Mouse (Mus musculus) limb, embryonic 12.5 days (tissue): ENCODE data around the gene Zfp692. TPM values are rescaled to one million over a fixed set of nuclear protein-coding genes. Genes with fewer than 3 reads are reported as not detected.

ENCODE experiments used
- ATAC-seq: fragments of 200-750 bp; cut with Nextera tagmentation; 2 replicates; pipeline ENCODE4 v1.8.0; 2017; ENCODE audit warnings: low read depth, moderate TSS enrichment; ENCODE audit not compliant: insufficient number of reproducible peaks, insufficient read depth, low FRiP score, low TSS enrichment
- H3K27ac ChIP-seq: fragments of 300-500 bp; sonication (generic); 2 replicates; pipeline ENCODE4 v1.5.1; 2016; ENCODE audit warnings: mild to moderate bottlenecking, moderate library complexity
- H3K27me3 ChIP-seq: fragments of 300-500 bp; sonication (generic); 2 replicates; pipeline ENCODE4 v1.6.1; 2016; ENCODE audit warnings: mild to moderate bottlenecking, moderate library complexity
- H3K36me3 ChIP-seq: fragments of 300-500 bp; sonication (generic); 2 replicates; pipeline ENCODE4 v1.6.1; 2016; ENCODE audit warnings: mild to moderate bottlenecking, moderate library complexity
- H3K4me1 ChIP-seq: fragments of 300-500 bp; sonication (generic); replicated peaks from 2 replicates; pipeline ENCODE4 v1.6.1; 2016
- H3K4me2 ChIP-seq: fragments of 300-500 bp; sonication (generic); 2 replicates; pipeline ENCODE4 v1.6.1; 2016; ENCODE audit warnings: mild to moderate bottlenecking, moderate library complexity
- H3K4me3 ChIP-seq: fragments of 300-500 bp; sonication (generic); replicated peaks from 2 replicates; pipeline ENCODE4 v1.5.1; 2016; ENCODE audit warnings: mild to moderate bottlenecking
- H3K9ac ChIP-seq: fragments of 300-500 bp; sonication (generic); replicated peaks from 2 replicates; pipeline ENCODE4 v1.6.1; 2016; ENCODE audit warnings: mild to moderate bottlenecking, moderate library complexity
- H3K9me3 ChIP-seq: fragments of 300-500 bp; sonication (generic); 2 replicates; pipeline ENCODE4 v1.6.1; 2016; ENCODE audit warnings: mild to moderate bottlenecking, moderate library complexity
- WGBS: fragments of 180-500 bp; shearing (Covaris S2); methylation state at CpG from one replicate; pipeline ENCODE4 v1.1.7; 2016; 5-methylcytosine and 5-hydroxymethylcytosine counted together
- polyA plus RNA-seq: library from polyadenylated mRNA; unstranded; fragments of >200 nt; fragmentation: Nextera tagmentation; extraction: Ambion mirVana; gene quantifications from 2 replicates; pipeline ENCODE4 v1.2.1, GENCODE M21; 2016

The Zfp692 gene
- polyA plus RNA-seq: 28.0 and 29.2 TPM in 2 replicates

- H3K36me3 ChIP-seq: 0 out of 2 replicates have a peak, but pooled peaks cover 4% of the 10 kb centered on the region
- peaks cover 17% of the 10 kb centered on the region for H3K4me1 ChIP-seq
- peak within 1 kb of the TSS; percentile 78 for H3K27ac ChIP-seq
- WGBS: under 1% methylated on average over 34 of the region's 34 CpGs
- H3K4me3 ChIP-seq: peak within 1 kb of the TSS; percentile 54
- peak within 1 kb of the TSS; percentile 78 for H3K9ac ChIP-seq
- no peaks in the 10 kb centered on the region for H3K27me3 ChIP-seq
- H3K4me2 ChIP-seq: peak within 1 kb of the TSS; percentile 88
- H3K9me3 ChIP-seq: no peaks in the 10 kb centered on the region
- ATAC-seq: peak; percentile 40
Measured at GRCm38 (mm10) chr11:58306860-58307308, at the start of gene Zfp692. Gene Zfp692 (plus strand): TSS chr11:58307069.

- Histone ChIP-seq H3K4me3 (no peak overlapping the region), H3K27me3 (no peaks in the 10 kb centered on the region), H3K4me2 (no peak overlapping the region), H3K9ac (no peak overlapping the region), H3K4me1 (no peaks in the 10 kb centered on the region), H3K9me3 (no peaks in the 10 kb centered on the region), H3K36me3 (no peaks in the 10 kb centered on the region), H3K27ac (no peak overlapping the region)
- WGBS: 87% methylated on average over 5 of the region's 5 CpGs
- ATAC-seq: no peak
Measured at GRCm38 (mm10) chr11:58257816-58258215, 49.1 kb upstream of the Zfp692 start.

- Histone ChIP-seq H3K9ac (no peak overlapping the region), H3K9me3 (no peaks in the 10 kb centered on the region), H3K27ac (no peak overlapping the region), H3K27me3 (no peaks in the 10 kb centered on the region), H3K36me3 (no peaks in the 10 kb centered on the region), H3K4me1 (no peaks in the 10 kb centered on the region), H3K4me2 (no peak overlapping the region), H3K4me3 (no peak overlapping the region)
- ATAC-seq: no peak
- WGBS: 91% methylated on average over 4 of the region's 4 CpGs
Measured at GRCm38 (mm10) chr11:58260156-58260555, 46.7 kb upstream of the Zfp692 start.

- H3K4me3 ChIP-seq: no peak overlapping the region
- H3K36me3 ChIP-seq: no peaks in the 10 kb centered on the region
- H3K27ac ChIP-seq: no peak overlapping the region
- H3K9ac ChIP-seq: no peak overlapping the region
- no peak overlapping the region for H3K4me2 ChIP-seq
- no peaks in the 10 kb centered on the region for H3K4me1 ChIP-seq
- ATAC-seq: no peak
- H3K9me3 ChIP-seq: no peaks in the 10 kb centered on the region
- H3K27me3 ChIP-seq: no peaks in the 10 kb centered on the region
- 85% methylated on average over 4 of the region's 4 CpGs for WGBS
Measured at GRCm38 (mm10) chr11:58261826-58262225, 45.0 kb upstream of the Zfp692 start.

GRCm38 (mm10) chr11:58262336-58262735 is 44.5 kb upstream of the Zfp692 start:
- Histone ChIP-seq H3K27ac (no peak overlapping the region), H3K4me3 (no peak overlapping the region), H3K36me3 (no peaks in the 10 kb centered on the region), H3K4me1 (no peaks in the 10 kb centered on the region), H3K9me3 (no peaks in the 10 kb centered on the region), H3K9ac (no peak overlapping the region), H3K27me3 (no peaks in the 10 kb centered on the region), H3K4me2 (no peak overlapping the region)
- 82% methylated on average over 3 of the region's 3 CpGs for WGBS
- ATAC-seq: no peak

GRCm38 (mm10) chr11:58263516-58263915 is 43.4 kb upstream of the Zfp692 start:
- Histone ChIP-seq H3K27ac (no peak overlapping the region), H3K36me3 (no peaks in the 10 kb centered on the region), H3K4me2 (no peak overlapping the region), H3K4me3 (no peak overlapping the region), H3K4me1 (no peaks in the 10 kb centered on the region), H3K9ac (no peak overlapping the region), H3K27me3 (no peaks in the 10 kb centered on the region), H3K9me3 (no peaks in the 10 kb centered on the region)
- 63% methylated on average over 2 of the region's 2 CpGs for WGBS
- ATAC-seq: no peak

GRCm38 (mm10) chr11:58264546-58264945 is 42.3 kb upstream of the Zfp692 start:
- no peak for ATAC-seq
- Histone ChIP-seq H3K9ac (no peak overlapping the region), H3K4me3 (no peak overlapping the region), H3K27ac (no peak overlapping the region), H3K9me3 (no peaks in the 10 kb centered on the region), H3K36me3 (no peaks in the 10 kb centered on the region), H3K27me3 (no peaks in the 10 kb centered on the region), H3K4me2 (no peak overlapping the region), H3K4me1 (no peaks in the 10 kb centered on the region)
- 77% methylated on average over 9 of the region's 9 CpGs for WGBS

GRCm38 (mm10) chr11:58268285-58268684 is 38.6 kb upstream of the Zfp692 start:
- Histone ChIP-seq H3K9me3 (no peaks in the 10 kb centered on the region), H3K27me3 (no peaks in the 10 kb centered on the region), H3K4me1 (no peaks in the 10 kb centered on the region), H3K9ac (no peak overlapping the region), H3K36me3 (no peaks in the 10 kb centered on the region), H3K27ac (no peak overlapping the region), H3K4me3 (no peak overlapping the region), H3K4me2 (no peak overlapping the region)
- no peak for ATAC-seq
- WGBS: 83% methylated on average over 3 of the region's 3 CpGs

GRCm38 (mm10) chr11:58274572-58274971 is 32.3 kb upstream of the Zfp692 start, which contains the start of gene 4930438A08Rik:
Gene 4930438A08Rik (plus strand): TSS chr11:58274799.
- no peak for ATAC-seq
- Histone ChIP-seq H3K4me3 (no peak within 1 kb of the TSS), H3K36me3 (no peaks in the 10 kb centered on the region), H3K27ac (no peak within 1 kb of the TSS), H3K9ac (no peak within 1 kb of the TSS), H3K4me1 (no peaks in the 10 kb centered on the region), H3K4me2 (no peak within 1 kb of the TSS), H3K9me3 (no peaks in the 10 kb centered on the region), H3K27me3 (no peaks in the 10 kb centered on the region)
- WGBS: 47% methylated on average over 2 of the region's 2 CpGs

- Histone ChIP-seq H3K36me3 (no peaks in the 10 kb centered on the region), H3K27me3 (no peaks in the 10 kb centered on the region), H3K9me3 (no peaks in the 10 kb centered on the region), H3K4me1 (no peaks in the 10 kb centered on the region), H3K4me2 (no peak overlapping the region), H3K9ac (no peak overlapping the region), H3K4me3 (no peak overlapping the region), H3K27ac (no peak overlapping the region)
- ATAC-seq: no peak
- 86% methylated on average over 4 of the region's 4 CpGs for WGBS
Measured at GRCm38 (mm10) chr11:58275756-58276155, 31.1 kb upstream of the Zfp692 start.

GRCm38 (mm10) chr11:58281970-58282496 is 24.8 kb upstream of the Zfp692 start:
- no peak for ATAC-seq
- H3K4me3 ChIP-seq: no peak overlapping the region
- H3K36me3 ChIP-seq: no peaks in the 10 kb centered on the region
- no peaks in the 10 kb centered on the region for H3K9me3 ChIP-seq
- H3K27me3 ChIP-seq: peaks cover 5% of the 10 kb centered on the region
- no peak overlapping the region for H3K4me2 ChIP-seq
- H3K27ac ChIP-seq: no peak overlapping the region
- H3K9ac ChIP-seq: no peak overlapping the region
- 89% methylated on average over 13 of the region's 13 CpGs for WGBS
- H3K4me1 ChIP-seq: no peaks in the 10 kb centered on the region

- peaks cover 5% of the 10 kb centered on the region for H3K27me3 ChIP-seq
- no peaks in the 10 kb centered on the region for H3K36me3 ChIP-seq
- ATAC-seq: no peak
- H3K4me3 ChIP-seq: no peak overlapping the region
- H3K9ac ChIP-seq: no peak overlapping the region
- H3K9me3 ChIP-seq: no peaks in the 10 kb centered on the region
- H3K4me2 ChIP-seq: no peak overlapping the region
- WGBS: 79% methylated on average over 5 of the region's 5 CpGs
- no peak overlapping the region for H3K27ac ChIP-seq
- no peaks in the 10 kb centered on the region for H3K4me1 ChIP-seq
Measured at GRCm38 (mm10) chr11:58282518-58282917, 24.4 kb upstream of the Zfp692 start.
